Mouse (Mus musculus) ES-E14 (cell line): Measurements from ENCODE around the gene Adora2b.

Experiments
- CHD2 ChIP-seq: IDR thresholded peaks from 2 replicates; pipeline ENCODE4 v1.6.1; 2014; ENCODE audit warnings: mild to moderate bottlenecking, low read depth, low read length, inconsistent platforms
- MAFK ChIP-seq: IDR thresholded peaks from 2 replicates; pipeline ENCODE4 v1.6.1; 2014; ENCODE audit warnings: mild to moderate bottlenecking, low read depth, low read length, inconsistent platforms; ENCODE audit not compliant: insufficient read depth
- ZC3H11A ChIP-seq: IDR thresholded peaks from 2 replicates; pipeline ENCODE4 v1.6.1; 2012; ENCODE audit warnings: low read depth, mild to moderate bottlenecking, inconsistent platforms, low read length, borderline replicate concordance

DNA sequence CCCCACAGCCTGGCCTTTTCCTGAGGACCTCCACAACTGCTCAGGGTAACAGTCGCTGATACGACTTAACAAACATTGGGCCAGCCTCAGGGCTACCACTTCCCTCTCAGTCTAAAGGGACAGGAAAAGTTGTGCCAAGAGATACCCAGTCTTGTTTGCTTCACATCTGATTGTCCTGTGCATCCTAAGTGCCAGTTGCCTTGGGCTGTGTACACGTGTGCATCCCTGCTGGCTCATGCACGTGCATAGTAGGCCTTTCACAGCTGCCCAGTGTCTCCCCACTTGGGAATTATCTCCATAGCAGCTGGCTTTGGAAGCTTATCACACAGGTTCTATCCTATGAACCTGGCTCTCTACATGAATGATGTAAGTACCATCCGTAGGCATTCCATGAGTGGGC is 25.4 kb upstream of the Adora2b start:
- TF ChIP-seq ZC3H11A: no peak
- TF ChIP-seq MAFK: no peak
- no peak for TF ChIP-seq CHD2
